Mouse (Mus musculus): ENCODE data around the gene Copg2. TPM values are rescaled to one million over a fixed set of nuclear protein-coding genes. Genes with fewer than 3 reads are reported as not detected.

The Copg2 gene
- polyA plus RNA-seq, 1 experiment: 13.3 TPM

- H3K27ac ChIP-seq (ENCODE audit: control insufficient read depth, insufficient read depth, low read length): no peak overlapping the region
- H3K27me3 ChIP-seq (ENCODE audit: control insufficient read depth, insufficient read depth, low read length): no peaks in the 10 kb centered on the region
- H3K4me3 ChIP-seq (ENCODE audit: control insufficient read depth, insufficient read depth, low read length): no peak overlapping the region
- no peak for DNase-seq
- no peak for TF ChIP-seq POLR2A (IDR thresholded peaks at IDR 0.05; ENCODE audit: control insufficient read depth, extremely low read depth, insufficient read depth, low read length, poor library complexity)
- TF ChIP-seq CTCF (IDR thresholded peaks at IDR 0.05; ENCODE audit: borderline replicate concordance, control insufficient read depth, extremely low read depth, insufficient read depth, low read length, poor library complexity): no peak
- peaks cover 18% of the 10 kb centered on the region for H3K36me3 ChIP-seq (ENCODE audit: control insufficient read depth, insufficient read depth, low read length)
- H3K4me1 ChIP-seq (replicated peaks; ENCODE audit: control insufficient read depth, insufficient read depth, low read length): peaks cover 4% of the 10 kb centered on the region; the same call in 1 of the 2 replicates
Observed at GRCm38 (mm10) chr6:30891761-30892160, 4.8 kb downstream of the Copg2 start.

- H3K4me1 ChIP-seq (replicated peaks; ENCODE audit: control insufficient read depth, insufficient read depth, low read length): no peaks in the 10 kb centered on the region
Observed at GRCm38 (mm10) chr6:30884856-30885255, 11.7 kb downstream of the Copg2 start.

GRCm38 (mm10) chr6:30883491-30883890 is 13.1 kb downstream of the Copg2 start:
- no peak overlapping the region for H3K27ac ChIP-seq (ENCODE audit: control insufficient read depth, insufficient read depth, low read length)
- no peak overlapping the region for H3K4me3 ChIP-seq (ENCODE audit: control insufficient read depth, insufficient read depth, low read length)
- WGBS: 96% methylated on average over 4 of the region's 4 CpGs
- TF ChIP-seq CTCF (IDR thresholded peaks at IDR 0.05; ENCODE audit: borderline replicate concordance, control insufficient read depth, extremely low read depth, insufficient read depth, low read length, poor library complexity) (no peak), POLR2A (IDR thresholded peaks at IDR 0.05; ENCODE audit: control insufficient read depth, extremely low read depth, insufficient read depth, low read length, poor library complexity) (no peak)
- no peaks in the 10 kb centered on the region for H3K27me3 ChIP-seq (ENCODE audit: control insufficient read depth, insufficient read depth, low read length)
- H3K36me3 ChIP-seq (ENCODE audit: control insufficient read depth, insufficient read depth, low read length): peaks cover 8% of the 10 kb centered on the region
- no peak for DNase-seq
- H3K4me1 ChIP-seq (replicated peaks; ENCODE audit: control insufficient read depth, insufficient read depth, low read length): no peaks in the 10 kb centered on the region

More at GRCm38 (mm10) chr6:30884856-30885255, 11.7 kb downstream of the Copg2 start:
- H3K4me3 ChIP-seq (ENCODE audit: control insufficient read depth, insufficient read depth, low read length): no peak overlapping the region
- 59% methylated on average over 3 of the region's 3 CpGs for WGBS
- no peaks in the 10 kb centered on the region for H3K27me3 ChIP-seq (ENCODE audit: control insufficient read depth, insufficient read depth, low read length)
- no peak overlapping the region for H3K27ac ChIP-seq (ENCODE audit: control insufficient read depth, insufficient read depth, low read length)
- DNase-seq: no peak
- peaks cover 17% of the 10 kb centered on the region for H3K36me3 ChIP-seq (ENCODE audit: control insufficient read depth, insufficient read depth, low read length)
- no peak for TF ChIP-seq CTCF (IDR thresholded peaks at IDR 0.05; ENCODE audit: borderline replicate concordance, control insufficient read depth, extremely low read depth, insufficient read depth, low read length, poor library complexity)
- no peak for TF ChIP-seq POLR2A (IDR thresholded peaks at IDR 0.05; ENCODE audit: control insufficient read depth, extremely low read depth, insufficient read depth, low read length, poor library complexity)

GRCm38 (mm10) chr6:30876661-30877060 is 19.9 kb downstream of the Copg2 start:
- H3K27me3 ChIP-seq (ENCODE audit: control insufficient read depth, insufficient read depth, low read length): no peaks in the 10 kb centered on the region
- no peak for DNase-seq
- no peak overlapping the region for H3K4me3 ChIP-seq (ENCODE audit: control insufficient read depth, insufficient read depth, low read length)
- TF ChIP-seq CTCF (IDR thresholded peaks at IDR 0.05; ENCODE audit: borderline replicate concordance, control insufficient read depth, extremely low read depth, insufficient read depth, low read length, poor library complexity): no peak
- TF ChIP-seq POLR2A (IDR thresholded peaks at IDR 0.05; ENCODE audit: control insufficient read depth, extremely low read depth, insufficient read depth, low read length, poor library complexity): no peak
- no peak overlapping the region for H3K27ac ChIP-seq (ENCODE audit: control insufficient read depth, insufficient read depth, low read length)
- H3K36me3 ChIP-seq (ENCODE audit: control insufficient read depth, insufficient read depth, low read length): no peaks in the 10 kb centered on the region
- no peaks in the 10 kb centered on the region for H3K4me1 ChIP-seq (replicated peaks; ENCODE audit: control insufficient read depth, insufficient read depth, low read length)

- no peaks in the 10 kb centered on the region for H3K27me3 ChIP-seq (ENCODE audit: control insufficient read depth, insufficient read depth, low read length)
- DNase-seq: no peak
- no peaks in the 10 kb centered on the region for H3K36me3 ChIP-seq (ENCODE audit: control insufficient read depth, insufficient read depth, low read length)
- no peak for TF ChIP-seq POLR2A (IDR thresholded peaks at IDR 0.05; ENCODE audit: control insufficient read depth, extremely low read depth, insufficient read depth, low read length, poor library complexity)
- TF ChIP-seq CTCF (IDR thresholded peaks at IDR 0.05; ENCODE audit: borderline replicate concordance, control insufficient read depth, extremely low read depth, insufficient read depth, low read length, poor library complexity): no peak
- H3K27ac ChIP-seq (ENCODE audit: control insufficient read depth, insufficient read depth, low read length): no peak overlapping the region
- no peak overlapping the region for H3K4me3 ChIP-seq (ENCODE audit: control insufficient read depth, insufficient read depth, low read length)
- H3K4me1 ChIP-seq (replicated peaks; ENCODE audit: control insufficient read depth, insufficient read depth, low read length): no peaks in the 10 kb centered on the region
- 100% methylated on average over 1 of the region's 1 CpGs for WGBS
Observed at GRCm38 (mm10) chr6:30866501-30866900, 30.1 kb downstream of the Copg2 start.

- H3K27me3 ChIP-seq (ENCODE audit: control insufficient read depth, insufficient read depth, low read length): no peaks in the 10 kb centered on the region
- no peak overlapping the region for H3K27ac ChIP-seq (ENCODE audit: control insufficient read depth, insufficient read depth, low read length)
- DNase-seq: no peak
- 90% methylated on average over 3 of the region's 3 CpGs for WGBS
- H3K36me3 ChIP-seq (ENCODE audit: control insufficient read depth, insufficient read depth, low read length): no peaks in the 10 kb centered on the region
- H3K4me1 ChIP-seq (replicated peaks; ENCODE audit: control insufficient read depth, insufficient read depth, low read length): no peaks in the 10 kb centered on the region
- no peak overlapping the region for H3K4me3 ChIP-seq (ENCODE audit: control insufficient read depth, insufficient read depth, low read length)
- TF ChIP-seq CTCF (IDR thresholded peaks at IDR 0.05; ENCODE audit: borderline replicate concordance, control insufficient read depth, extremely low read depth, insufficient read depth, low read length, poor library complexity) (no peak), POLR2A (IDR thresholded peaks at IDR 0.05; ENCODE audit: control insufficient read depth, extremely low read depth, insufficient read depth, low read length, poor library complexity) (no peak)
Observed at GRCm38 (mm10) chr6:30865031-30865678, 31.4 kb downstream of the Copg2 start.

GRCm38 (mm10) chr6:30855956-30856355 is 40.6 kb downstream of the Copg2 start:
- 0 out of 2 replicates have a peak, but pooled peaks cover 5% of the 10 kb centered on the region for H3K36me3 ChIP-seq (ENCODE audit: control insufficient read depth, insufficient read depth, low read length)
- DNase-seq: no peak
- TF ChIP-seq POLR2A (IDR thresholded peaks at IDR 0.05; ENCODE audit: control insufficient read depth, extremely low read depth, insufficient read depth, low read length, poor library complexity) (no peak), CTCF (IDR thresholded peaks at IDR 0.05; ENCODE audit: borderline replicate concordance, control insufficient read depth, extremely low read depth, insufficient read depth, low read length, poor library complexity) (no peak)
- no peaks in the 10 kb centered on the region for H3K27me3 ChIP-seq (ENCODE audit: control insufficient read depth, insufficient read depth, low read length)
- H3K4me1 ChIP-seq (replicated peaks; ENCODE audit: control insufficient read depth, insufficient read depth, low read length): no peaks in the 10 kb centered on the region
- 94% methylated on average over 7 of the region's 7 CpGs for WGBS
- no peak overlapping the region for H3K4me3 ChIP-seq (ENCODE audit: control insufficient read depth, insufficient read depth, low read length)
- no peak overlapping the region for H3K27ac ChIP-seq (ENCODE audit: control insufficient read depth, insufficient read depth, low read length)
